Mouse (Mus musculus) kidney, postnatal 4 days (tissue): Measurements from ENCODE around the gene Tbk1.

Source experiments
- DNase-seq, 2 experiments: peaks; one replicate each; pipeline ENCODE4 v3.0.0; 2021; ENCODE audit warnings: mixed read lengths in 2 of 2

Gene Tbk1

GRCm38 (mm10) chr10:121585791-121586642, 570 bp downstream of the Tbk1 start:
- no peak for DNase-seq

GRCm38 (mm10) chr10:121585056-121585790, 1.4 kb downstream of the Tbk1 start:
- DNase-seq: no peak

GRCm38 (mm10) chr10:121584033-121584432, 2.6 kb downstream of the Tbk1 start:
- no peak for DNase-seq

- DNase-seq: no peak
Observed at GRCm38 (mm10) chr10:121583016-121583415, 3.6 kb downstream of the Tbk1 start.

GRCm38 (mm10) chr10:121582287-121582686, 4.3 kb downstream of the Tbk1 start:
- DNase-seq: no peak

GRCm38 (mm10) chr10:121581405-121581804, 5.2 kb downstream of the Tbk1 start:
- peak in 1 of 2 experiments; percentile 27 for DNase-seq

GRCm38 (mm10) chr10:121580381-121580780, 6.2 kb downstream of the Tbk1 start:
- DNase-seq: no peak

- DNase-seq: no peak
Observed at GRCm38 (mm10) chr10:121576372-121576771, 10.2 kb downstream of the Tbk1 start.

- DNase-seq: no peak
Observed at GRCm38 (mm10) chr10:121571511-121572147, 15.0 kb downstream of the Tbk1 start.

- DNase-seq: no peak
Observed at GRCm38 (mm10) chr10:121571031-121571430, 15.6 kb downstream of the Tbk1 start.

GRCm38 (mm10) chr10:121569796-121570195, 16.8 kb downstream of the Tbk1 start:
- no peak for DNase-seq

- DNase-seq: no peak
Observed at GRCm38 (mm10) chr10:121569001-121569589, 17.5 kb downstream of the Tbk1 start.

GRCm38 (mm10) chr10:121568534-121568933, 18.1 kb downstream of the Tbk1 start:
- no peak for DNase-seq

GRCm38 (mm10) chr10:121568026-121568425, 18.6 kb downstream of the Tbk1 start:
- no peak for DNase-seq

- DNase-seq: no peak
Observed at GRCm38 (mm10) chr10:121564447-121564846, 22.1 kb downstream of the Tbk1 start.

GRCm38 (mm10) chr10:121558231-121558630, 28.4 kb downstream of the Tbk1 start:
- DNase-seq: no peak

GRCm38 (mm10) chr10:121556263-121556662, 30.3 kb downstream of the Tbk1 start:
- peak; percentile 13 to 17 for DNase-seq

- DNase-seq: no peak
Observed at GRCm38 (mm10) chr10:121550334-121550733, 36.3 kb downstream of the Tbk1 start.

- no peak for DNase-seq
Observed at GRCm38 (mm10) chr10:121549670-121550069, 36.9 kb downstream of the Tbk1 start.

- DNase-seq: no peak
Observed at GRCm38 (mm10) chr10:121547162-121547561, 39.4 kb downstream of the Tbk1 start.

- DNase-seq: no peak
Observed at GRCm38 (mm10) chr10:121543577-121543976, 43.0 kb downstream of the Tbk1 start.

GRCm38 (mm10) chr10:121542156-121542555, 44.4 kb downstream of the Tbk1 start:
- no peak for DNase-seq

GRCm38 (mm10) chr10:121534995-121535394, 51.6 kb downstream of the Tbk1 start:
- no peak for DNase-seq
